Mouse (Mus musculus) CD4-positive, CD25-positive, alpha-beta regulatory T cell, adult 4 months (primary cell): ENCODE results near the gene Ldhal6b. TPM values are rescaled to one million over a fixed set of nuclear protein-coding genes. Genes with fewer than 3 reads are reported as not detected.
"Not testable (repeated sequence)": the region's sequence is repeated elsewhere in the genome, so short reads cannot be mapped to it uniquely, and the experiment has no call there.

ENCODE experiments used
- ATAC-seq: one replicate; pipeline ENCODE4 v1.8.0; 2017
- polyA plus RNA-seq, 2 experiments: library from polyadenylated mRNA; unstranded; fragments of 100-300 nt; shearing (Covaris generic); gene quantifications; one replicate each; pipeline ENCODE4 v1.2.1; 2017

The Ldhal6b gene
- not detected for polyA plus RNA-seq

DNA sequence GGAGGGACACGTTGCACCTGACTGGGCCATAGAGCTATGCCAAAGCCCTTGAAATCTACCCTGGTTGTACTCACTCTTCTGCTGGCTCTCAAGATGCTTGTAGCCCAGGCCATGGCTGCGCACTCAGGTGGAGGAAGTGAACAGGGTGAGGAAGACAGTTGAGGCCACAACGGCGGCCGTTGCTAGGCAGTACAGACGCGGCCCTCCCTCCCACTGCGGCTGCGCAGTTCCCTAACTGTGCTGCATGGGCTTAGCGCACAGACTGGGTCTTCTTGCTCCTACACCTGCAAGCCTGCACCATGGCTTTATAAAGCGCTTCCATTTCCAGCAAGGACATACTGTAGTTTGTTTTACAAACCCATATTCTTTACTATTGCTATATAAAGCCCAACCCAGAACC lies at the start of gene Ldhal6b:
Gene Ldhal6b, minus strand, starts transcription at position 223 of the 400 bp plus-strand sequence.
- ATAC-seq = no peak

DNA sequence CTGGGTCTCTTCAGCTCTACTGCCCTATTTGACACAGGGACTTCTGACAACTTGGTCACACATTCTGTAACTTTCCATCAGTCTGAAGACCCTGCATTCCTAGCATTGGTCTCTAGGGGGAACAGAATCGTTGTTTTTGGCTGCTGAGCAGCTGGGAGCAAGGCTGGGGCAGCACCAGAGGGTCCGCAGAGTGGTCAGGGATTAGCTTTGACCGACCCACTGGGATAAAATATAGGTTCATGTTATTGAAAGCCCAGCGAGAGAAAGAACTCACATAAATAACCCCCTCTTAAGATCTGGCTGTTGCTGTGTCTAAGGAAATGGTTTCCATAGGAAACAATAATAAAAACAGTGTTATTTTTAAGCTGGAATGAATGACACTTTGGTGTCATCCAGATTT lies 48.6 kb upstream of the Ldhal6b start:
- no peak for ATAC-seq

DNA sequence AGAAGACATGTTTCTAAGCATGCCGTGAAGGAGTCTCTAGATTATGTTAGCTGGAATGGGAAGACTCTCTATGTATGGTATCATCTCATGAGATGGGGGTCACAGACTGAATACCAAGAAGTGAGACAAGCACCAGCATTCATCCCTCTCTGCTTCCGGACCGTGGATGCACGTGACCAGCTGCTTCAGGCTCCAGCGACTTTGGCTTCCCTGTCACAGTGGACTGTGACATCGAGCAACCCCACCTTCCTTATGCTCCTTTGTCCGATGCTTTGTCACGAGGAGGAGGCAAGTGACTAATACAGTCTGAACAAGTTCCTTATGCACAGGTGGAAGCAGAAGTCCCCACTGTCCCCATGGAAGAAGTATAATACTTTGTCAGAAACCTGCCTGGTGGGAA lies 48.2 kb upstream of the Ldhal6b start:
- ATAC-seq = no peak

DNA sequence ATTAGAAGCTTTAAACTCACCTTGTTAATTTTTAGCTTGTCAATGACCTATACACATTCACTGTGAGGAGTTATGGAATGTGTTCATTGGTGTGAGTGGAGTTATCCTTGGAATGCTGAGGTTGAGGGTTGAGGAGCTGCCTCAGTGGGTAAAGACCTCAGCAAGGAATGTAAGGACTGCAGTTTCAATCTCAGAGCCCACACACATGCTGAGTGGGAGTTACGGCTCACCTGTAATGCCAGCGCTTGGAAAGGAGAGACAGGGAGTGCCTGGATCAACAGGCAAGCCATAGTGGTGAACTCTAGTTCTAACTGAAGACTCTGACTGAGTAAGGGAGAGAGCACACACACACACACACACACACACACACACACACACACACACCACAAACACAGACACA lies 45.3 kb upstream of the Ldhal6b start:
- no peak for ATAC-seq

DNA sequence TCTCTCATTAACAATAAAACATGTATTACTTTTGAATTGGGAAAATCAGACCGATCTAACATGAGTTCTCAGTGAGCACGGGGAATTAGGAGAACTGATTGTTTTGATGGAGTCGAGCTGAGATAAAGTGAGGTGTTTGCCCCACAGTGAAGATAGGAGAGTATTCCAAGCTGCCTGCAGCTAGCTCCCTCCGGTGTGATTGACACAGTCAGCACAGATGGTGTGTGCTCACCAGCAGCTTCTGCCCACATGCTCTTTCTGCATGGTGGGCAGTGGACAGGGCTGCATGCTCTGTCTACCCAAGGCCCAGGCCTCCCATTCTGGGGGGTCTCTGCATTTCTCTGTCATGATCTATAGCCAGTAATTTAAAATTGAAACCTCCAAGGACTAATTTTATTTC lies 35.1 kb upstream of the Ldhal6b start:
- no peak for ATAC-seq

DNA sequence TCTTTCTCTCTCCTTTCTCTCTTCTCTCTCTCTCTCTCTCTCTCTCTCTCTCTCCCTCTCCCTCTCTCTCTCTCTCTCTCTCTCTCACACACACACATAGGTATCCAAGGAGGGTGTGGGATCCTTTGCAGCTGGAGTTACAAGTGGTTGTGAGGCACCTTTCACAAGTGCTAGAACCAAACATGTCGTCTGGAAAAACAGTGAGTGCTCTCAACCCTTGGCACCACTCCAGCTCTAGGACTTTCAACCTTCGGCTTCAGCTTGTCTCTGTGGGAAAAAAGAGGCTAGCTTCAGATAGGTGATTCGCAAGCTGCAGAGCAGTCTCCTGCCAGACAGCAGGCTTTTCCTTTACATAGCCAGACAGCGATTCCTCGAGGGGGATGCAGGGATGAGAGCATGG lies 25.2 kb upstream of the Ldhal6b start:
- ATAC-seq = no peak

DNA sequence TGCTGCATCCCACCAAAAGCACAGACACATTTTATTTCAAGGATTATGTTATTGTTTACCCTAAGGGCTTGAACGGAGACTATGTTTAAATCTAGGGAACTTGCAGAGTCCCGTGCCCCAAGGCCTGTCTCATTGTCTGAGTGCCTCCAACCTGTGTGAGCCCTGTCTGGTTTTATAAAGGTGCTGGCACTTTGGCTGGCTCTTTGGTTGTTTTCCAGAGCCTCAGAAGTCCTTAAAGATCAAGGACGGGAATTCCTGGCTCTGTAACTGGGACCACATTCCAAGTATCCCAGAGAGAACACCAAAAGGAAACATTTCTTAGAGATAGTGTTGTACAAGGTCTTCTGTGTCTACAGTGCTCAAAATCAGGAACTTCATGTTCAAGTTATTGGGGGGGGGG lies 24.7 kb upstream of the Ldhal6b start:
- ATAC-seq = no peak

DNA sequence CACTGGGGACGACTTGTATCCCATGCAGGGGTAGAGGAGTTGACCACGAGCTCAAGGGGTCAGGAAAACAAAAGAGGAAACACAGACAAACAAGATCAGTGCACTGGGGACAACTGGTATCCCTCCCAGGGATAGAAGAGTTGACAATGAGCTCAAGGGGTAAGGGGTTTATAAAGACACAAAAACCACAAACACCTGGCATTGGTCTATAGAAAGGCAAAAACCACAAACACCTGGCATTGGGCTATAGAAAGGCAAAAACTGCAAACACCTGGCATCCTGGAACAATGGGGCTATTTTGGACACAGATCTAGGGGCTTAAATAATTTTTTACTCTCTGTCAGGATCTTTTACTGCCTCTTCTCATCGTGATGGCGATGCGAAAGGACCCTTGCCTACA lies 23.8 kb upstream of the Ldhal6b start:
- not testable (repeated sequence) for ATAC-seq

DNA sequence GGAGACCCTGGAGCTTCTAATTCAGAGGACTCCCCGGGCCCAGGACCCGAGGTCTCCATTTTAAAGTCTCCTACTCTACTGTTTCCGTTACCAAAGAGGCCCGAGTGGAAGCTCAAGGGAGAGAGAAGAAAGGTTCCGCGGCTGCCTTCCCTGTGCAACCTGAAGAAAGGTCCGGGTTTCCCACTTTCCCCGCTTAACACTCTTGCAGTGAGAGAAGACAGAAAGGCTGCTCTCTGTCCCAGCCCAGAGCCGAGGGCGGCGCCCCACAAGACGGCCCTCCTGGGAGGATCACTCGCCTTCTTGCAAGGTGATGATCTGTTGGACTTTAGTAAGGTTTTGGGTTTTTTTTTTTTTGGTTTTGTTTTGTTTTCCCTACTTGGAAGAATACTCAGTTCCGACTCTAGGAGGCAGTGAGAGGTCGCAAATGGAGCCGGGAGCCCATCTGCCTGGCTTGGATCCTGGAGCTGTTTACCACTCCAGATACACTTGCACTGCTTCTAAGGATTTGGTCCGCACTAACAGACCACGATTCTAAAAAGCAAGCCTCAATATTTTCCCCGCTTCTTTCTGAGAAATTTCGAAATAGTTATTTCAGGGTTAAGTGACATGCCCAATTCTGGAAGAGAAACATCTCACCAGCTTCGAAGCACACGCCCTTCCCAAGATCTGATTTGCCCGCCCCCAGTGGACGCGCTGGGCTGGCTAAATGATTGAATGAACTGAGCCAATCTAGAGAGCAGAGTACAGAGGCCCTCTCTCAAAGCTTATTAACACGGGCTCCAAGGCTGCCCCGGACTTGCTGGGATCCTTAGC lies 21.8 kb upstream of the Ldhal6b start, which contains the start of gene Tmem242:
Gene Tmem242, minus strand, starts transcription at position 101 of the 813 bp plus-strand sequence.
- ATAC-seq = peak; percentile 85

DNA sequence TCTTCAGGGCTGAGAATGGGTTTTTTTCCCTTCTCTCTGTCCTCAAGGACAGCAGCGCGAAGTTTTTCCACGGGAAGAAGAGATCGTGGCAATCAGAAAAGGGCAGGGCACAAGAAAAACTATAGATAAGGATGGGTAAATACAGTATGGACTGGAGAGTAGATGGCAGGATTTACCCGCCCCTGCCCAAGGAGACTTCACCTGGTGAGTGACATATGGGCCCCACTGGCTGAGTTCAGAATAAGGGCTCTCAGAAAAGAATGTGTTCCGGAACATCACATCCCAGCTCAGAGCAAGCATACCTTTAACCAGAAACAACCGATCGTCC lies 21.2 kb upstream of the Ldhal6b start:
- ATAC-seq = peak; percentile 54

DNA sequence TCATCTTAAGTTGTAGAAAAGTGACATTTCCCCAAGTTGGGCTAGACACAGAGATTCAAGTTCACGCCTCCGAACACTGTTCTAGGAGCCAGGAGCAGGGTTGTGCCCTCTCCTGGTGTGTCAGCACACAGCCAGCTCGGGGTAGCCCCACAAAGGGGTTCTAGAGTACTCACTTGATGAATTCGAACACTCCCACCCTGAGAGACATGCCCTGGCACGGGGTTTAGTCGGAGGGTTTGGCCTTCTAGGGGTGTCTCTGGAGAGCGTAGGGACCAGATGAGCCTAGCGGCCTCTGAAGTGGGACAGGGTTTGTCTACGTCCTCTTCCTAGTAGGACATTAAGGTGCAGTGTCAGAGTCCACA lies 11.2 kb upstream of the Ldhal6b start:
- ATAC-seq = peak; percentile 30

DNA sequence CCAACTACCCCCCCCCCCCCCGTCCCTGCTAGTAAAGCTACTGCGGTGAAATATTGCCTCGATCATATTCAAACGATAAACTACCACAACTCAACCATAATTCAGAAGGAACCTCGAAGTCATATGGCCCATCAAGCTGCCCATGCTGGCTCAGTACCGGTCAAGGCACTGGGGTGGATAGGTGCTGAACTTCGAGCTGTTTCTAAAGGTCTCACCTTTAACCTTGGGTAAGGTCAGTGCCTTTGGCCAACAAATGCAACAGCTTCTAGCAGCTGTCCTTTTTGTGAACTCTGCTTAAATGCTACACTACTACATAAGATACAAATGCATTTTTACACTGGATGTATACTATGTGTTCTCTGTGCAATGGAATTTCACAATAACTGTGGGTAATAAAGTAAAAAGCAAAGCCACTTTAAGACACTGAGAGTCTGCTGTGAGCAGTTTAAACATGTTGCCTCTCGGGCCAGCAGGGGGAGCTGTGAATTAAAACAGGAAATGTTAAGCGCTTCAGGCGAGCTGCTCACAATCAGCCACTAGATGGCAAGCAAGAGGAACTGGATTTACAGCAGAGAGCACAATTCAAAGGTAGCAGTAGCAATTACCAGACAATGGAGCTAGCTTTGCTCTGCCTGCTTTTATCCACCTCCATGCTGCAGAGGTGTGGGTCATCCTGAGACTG lies 10.7 kb upstream of the Ldhal6b start:
- ATAC-seq = peak; percentile 100

DNA sequence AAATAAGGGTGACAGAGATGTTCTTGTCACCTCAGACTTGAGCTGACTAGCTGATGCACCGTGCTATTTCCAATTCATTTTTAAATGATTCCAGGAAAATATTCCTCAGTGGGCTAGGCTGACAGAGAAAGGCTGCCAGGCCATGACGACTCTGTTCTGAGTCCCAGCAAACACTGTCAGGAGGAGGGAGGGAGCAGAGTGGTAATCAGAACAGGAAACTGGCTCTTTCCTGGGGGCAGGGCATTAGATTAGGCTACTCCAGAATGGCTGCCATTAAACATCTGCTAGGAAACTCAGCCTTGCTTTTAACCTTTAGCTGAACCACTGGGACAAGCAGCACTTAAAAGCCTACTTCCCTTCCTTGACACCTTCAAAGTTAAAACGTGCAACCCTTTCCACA lies 6.6 kb upstream of the Ldhal6b start:
- no peak for ATAC-seq

DNA sequence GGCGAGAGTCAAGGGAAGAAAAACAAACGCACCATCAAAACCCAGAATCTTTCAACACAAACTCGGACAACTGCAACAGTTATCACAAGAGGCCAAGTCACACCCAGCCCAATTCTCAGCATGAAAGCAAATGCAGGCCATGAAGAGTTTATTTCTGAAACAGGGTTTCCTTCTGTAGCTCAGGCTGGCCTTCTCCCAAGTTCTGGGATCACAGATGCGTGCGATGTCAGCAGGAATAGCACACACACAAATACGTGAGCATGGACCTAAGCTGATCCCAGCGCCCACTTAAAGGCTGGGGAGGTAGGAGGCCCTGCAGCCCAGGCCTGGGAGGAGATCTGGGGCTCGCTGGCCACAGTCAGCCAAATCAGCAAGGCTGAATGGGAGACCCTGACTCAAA lies 5.6 kb upstream of the Ldhal6b start:
- no peak for ATAC-seq

DNA sequence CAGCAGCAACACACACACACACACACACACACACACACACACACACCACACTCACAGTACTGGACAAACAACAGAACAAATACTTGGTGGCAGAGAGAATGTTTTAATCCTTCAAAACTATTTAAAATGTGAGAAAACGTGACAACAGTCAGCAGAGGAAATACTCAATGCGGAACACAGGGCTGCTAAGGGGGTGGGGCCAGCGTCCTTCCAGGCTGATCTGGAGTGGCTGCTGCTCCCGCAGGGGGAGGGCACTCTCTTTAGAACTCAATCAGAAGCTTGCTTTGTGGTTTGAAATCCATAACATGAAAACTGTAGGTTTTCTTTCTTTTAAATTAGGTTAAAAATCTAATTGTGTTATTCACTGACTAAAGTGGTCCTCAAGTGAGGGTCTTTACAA lies 3.3 kb upstream of the Ldhal6b start:
- ATAC-seq = no peak

DNA sequence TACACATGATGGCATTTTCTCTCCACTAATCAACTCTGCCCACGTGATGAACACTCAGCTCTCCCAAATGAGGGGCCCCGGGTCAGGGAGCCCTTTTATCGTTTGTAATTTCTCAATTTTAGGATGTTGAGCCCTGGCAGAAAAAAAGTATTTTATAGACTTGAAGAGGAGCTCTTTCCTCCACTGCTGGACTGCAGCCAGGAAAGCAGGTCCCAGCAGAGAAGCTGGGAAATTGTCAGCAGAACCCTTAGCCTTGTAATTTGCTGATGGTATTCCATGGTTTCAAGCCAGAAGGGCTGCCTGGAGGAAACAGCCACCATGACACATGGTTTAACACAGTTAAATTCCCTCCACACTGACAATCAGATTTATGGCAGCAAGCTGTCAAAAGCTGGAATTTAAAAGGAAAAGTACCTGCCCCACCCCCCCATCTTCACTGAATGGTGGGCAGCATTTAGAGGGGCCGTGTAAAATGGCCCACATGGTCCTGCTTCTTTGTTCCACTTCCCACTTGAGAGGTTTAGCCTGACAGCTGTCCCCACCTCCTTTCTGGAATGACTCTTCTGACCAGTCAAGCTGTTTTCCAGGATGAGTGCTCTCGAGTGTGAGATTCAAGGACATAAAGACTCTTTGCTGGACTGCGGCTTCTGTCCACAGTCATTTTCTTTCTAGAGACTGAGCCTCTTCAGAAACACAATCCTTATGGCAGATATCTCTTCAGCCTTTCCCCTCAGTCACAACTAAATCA lies 1.4 kb upstream of the Ldhal6b start:
- ATAC-seq = no peak

DNA sequence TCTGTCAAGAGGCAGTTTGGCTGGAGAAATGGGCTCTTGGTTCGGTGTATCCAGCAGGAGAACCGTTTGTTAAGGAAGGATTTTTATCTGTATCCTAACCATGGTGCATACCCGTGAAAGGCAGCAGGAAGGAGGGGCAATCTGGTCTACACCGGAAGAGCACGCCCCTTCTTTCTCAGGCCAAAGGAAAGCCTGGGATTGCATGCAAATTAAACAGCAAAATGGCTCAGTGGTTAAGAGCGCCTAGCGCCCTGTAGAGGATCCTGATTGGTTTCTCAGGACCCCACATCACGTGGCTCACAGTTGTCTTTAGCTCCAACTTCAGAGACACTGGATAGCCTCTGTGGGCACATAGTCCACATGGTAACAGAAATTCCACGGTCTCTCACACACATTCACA lies 489 bp upstream of the Ldhal6b start:
- no peak for ATAC-seq

DNA sequence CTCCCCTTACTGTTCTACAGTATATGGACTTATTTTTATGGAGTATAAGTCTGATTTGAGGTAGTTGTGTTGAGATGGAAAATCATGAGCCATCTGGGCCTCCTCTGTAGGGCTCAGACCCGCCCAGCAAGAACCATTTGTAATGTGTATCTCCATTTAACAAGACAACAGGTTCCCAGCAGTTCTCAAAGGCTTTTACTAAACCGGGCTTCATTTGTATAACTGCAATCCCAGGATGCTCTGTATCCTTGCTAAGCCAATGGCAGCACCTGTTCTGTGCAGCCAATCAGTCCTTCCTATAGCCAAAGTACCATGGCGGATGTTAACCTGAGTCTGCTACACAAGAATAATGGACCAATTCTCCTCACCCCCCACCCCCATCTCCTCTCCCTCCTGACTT lies 2.0 kb downstream of the Ldhal6b start:
- no peak for ATAC-seq

DNA sequence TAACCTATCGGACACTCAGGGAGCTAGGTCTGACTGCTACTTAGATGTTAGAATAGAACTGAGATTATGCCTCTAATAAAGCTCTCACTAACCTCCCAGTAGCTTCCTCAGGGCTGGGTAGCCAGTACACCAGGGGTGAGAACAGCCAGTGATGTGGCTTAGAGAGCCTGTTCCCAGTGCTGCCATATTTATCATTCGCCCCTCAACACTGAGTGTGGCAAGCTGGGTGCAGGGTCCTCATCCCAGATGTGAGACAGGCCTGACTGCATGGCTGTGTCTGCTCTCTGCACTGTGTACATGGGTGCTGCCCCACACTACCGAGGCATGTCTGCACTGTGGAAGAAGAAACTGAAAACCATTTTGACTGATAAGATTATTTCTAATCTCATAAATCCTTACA lies 4.5 kb downstream of the Ldhal6b start:
- ATAC-seq = no peak

DNA sequence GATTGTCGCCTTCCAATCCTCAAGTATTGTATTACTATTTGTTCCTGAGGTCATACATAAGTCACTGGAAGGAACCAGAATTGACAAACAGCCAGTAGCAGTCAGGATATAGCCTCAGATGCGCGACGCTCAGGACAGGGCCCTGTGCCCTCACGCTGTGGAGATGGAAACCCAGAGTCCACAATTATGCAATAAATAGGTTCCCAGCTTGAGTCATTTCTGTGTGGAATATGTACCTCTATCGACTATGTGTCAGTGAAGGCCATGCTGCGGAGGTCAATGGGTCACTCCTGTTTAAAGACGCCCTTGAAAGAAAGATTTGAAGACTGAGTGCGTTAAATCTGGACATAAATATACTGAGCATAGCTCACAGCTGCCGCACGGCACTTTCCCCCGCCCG lies 5.2 kb downstream of the Ldhal6b start:
- no peak for ATAC-seq

DNA sequence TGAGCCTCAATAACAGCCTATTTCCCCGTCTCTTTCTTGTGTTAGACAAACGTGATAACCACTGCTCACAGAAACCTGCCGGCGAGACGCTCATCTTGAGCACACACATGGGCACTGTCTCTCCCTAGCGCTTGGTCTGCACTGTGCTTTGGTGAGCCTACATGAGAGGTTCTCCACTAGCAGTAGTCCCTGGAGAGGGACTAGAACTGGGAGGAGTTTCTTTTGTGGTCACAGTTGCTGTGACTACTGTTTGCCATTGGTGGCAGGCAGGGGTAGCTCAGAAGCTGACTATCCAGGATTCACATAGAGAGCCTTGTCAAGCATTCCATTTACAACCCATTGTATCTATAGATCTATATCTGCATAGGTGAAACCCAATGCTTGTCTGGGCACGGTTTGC lies 5.8 kb downstream of the Ldhal6b start:
- ATAC-seq = no peak

DNA sequence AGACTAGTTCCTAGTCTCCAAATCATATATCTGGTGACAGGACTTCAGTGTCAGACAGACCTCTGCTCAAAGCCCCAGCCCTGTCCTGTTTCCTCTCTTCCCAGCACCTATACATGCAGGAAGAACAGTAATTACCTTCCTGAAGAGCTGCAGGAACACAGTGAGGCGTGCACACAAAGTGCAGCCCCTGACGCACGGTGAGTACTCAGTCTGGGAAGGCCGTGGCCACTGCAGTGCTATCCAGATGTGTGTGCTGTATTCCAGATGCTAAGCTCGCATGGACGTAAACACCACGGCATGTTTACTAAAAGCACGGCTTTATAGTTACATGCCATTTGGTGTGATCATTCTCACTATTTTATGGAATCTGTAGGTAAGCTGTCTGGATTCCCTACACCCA lies 6.3 kb downstream of the Ldhal6b start:
- ATAC-seq = no peak

DNA sequence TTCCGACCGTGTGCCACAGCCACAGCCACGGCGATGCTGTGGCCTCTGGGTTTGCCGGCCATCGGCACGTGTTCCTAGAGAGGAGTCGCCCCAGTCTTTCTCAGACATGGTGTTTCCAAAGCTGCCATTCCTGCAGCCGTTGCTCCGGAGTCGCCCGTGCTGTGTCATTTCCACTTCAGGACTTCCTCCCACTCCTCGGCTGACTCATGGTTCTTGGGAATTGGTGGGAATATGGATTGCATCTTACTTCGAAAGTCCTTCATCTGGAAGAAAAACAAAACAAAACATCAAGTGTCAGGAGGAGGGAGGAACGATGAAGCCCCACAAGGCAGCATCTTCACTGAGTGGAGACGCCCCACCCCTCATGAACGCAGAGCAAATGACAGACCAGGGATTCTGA lies 7.4 kb downstream of the Ldhal6b start:
- ATAC-seq = no peak

DNA sequence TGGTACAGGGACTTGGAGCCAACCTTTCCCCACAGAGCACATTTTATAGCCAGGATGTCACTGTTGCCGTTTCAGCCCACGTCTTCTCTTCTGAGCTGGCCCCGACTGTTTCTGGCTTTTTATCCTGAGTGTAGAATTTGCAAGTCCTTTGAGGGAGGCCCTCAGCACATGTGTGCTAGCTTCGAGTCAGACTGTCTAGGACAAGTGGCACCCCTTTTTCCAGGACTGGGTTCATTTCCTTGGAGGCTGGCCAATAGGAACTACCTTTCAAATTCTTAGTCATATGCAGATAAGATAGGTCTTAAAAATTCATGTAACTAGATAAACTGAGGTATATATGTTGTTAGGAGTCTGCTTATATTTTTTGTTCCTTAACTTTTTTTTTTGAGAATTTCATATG lies 8.2 kb downstream of the Ldhal6b start:
- ATAC-seq = no peak
